28 mouse cellular contexts compared by ENCODE assay signal in genomic region chr11:75415994-75416393, GRCm38 (mm10). TPM values are rescaled to one million over a fixed set of nuclear protein-coding genes. Genes with fewer than 3 reads are reported as not detected.
DNase-seq lines count a peak whose midpoint lies in the region; ATAC-seq and TF ChIP-seq lines count a peak whose summit lies in the region.
"Had no signal": no experiment of that assay in that cellular context is flagged by ENCODE, and none has a peak within 500 bp of the region (broad histone marks: within the 10 kb centered on the region; RNA-seq: fewer than 3 reads in every experiment).

No protein-coding gene starts in this region.

- H3K4me1 ChIP-seq in cerebellum, adult 2 months (ENCODE audit: control insufficient read depth, insufficient read depth, low read length), result no peaks in the 10 kb centered on the region
- H3K4me1 ChIP-seq: midbrain, embryonic 15.5 days had no signal

- H3K27ac ChIP-seq in layer of hippocampus, adult 2 months, result peak overlapping the region; percentile 1; the same call in 1 of the 2 replicates
- H3K27ac ChIP-seq in cerebellum, adult 2 months (ENCODE audit: insufficient read depth, low read length), result no peak overlapping the region
- H3K27ac ChIP-seq: embryonic facial prominence, embryonic 15.5 days; heart, adult 2 months; heart, embryonic 13.5 days; hindbrain, embryonic 12.5 days; midbrain, embryonic 15.5 days; stomach, postnatal 0 days had no signal

- H3K4me3 ChIP-seq in layer of hippocampus, adult 2 months, result no peak overlapping the region
- no peak overlapping the region for H3K4me3 ChIP-seq in cerebellum, adult 2 months (replicated peaks; ENCODE audit: insufficient read depth, low read depth, low read length)
- H3K4me3 ChIP-seq: embryonic facial prominence, embryonic 15.5 days; heart, adult 2 months; heart, embryonic 13.5 days; hindbrain, embryonic 12.5 days; midbrain, embryonic 15.5 days had no signal

- 57% methylated on average over 13 of the region's 13 CpGs for WGBS in cerebellum, adult 2 months

- no peak for DNase-seq in layer of hippocampus, adult 2 months (ENCODE audit: low spot score in 2 of 2)
- DNase-seq in layer of hippocampus, postnatal 14 days (ENCODE audit: low spot score in 2 of 2), result no peak
- peak; percentile 35 for DNase-seq in thymus, postnatal 14 days
- DNase-seq in thymus, postnatal 10 days (ENCODE audit: low spot score in 2 of 2), result no peak
- no peak for DNase-seq in cerebellum, adult 2 months
- DNase-seq in layer of hippocampus, adult 9-11 months, result no peak
- DNase-seq: cerebellum, adult 9-10 months; gastrocnemius, postnatal 25 days; heart, adult 2 months; kidney, adult 18-20 months; kidney, postnatal 4 days; lung, adult 18-20 months; lung, postnatal 14 days; right cerebral cortex, adult 18-20 months; right cerebral cortex, postnatal 4 days; thymus, adult 2 months had no signal

- TF ChIP-seq CTCF in layer of hippocampus, adult 2 months (conservative IDR thresholded peaks at IDR 0.05), result no peak
- no peak for TF ChIP-seq CTCF in cerebellum, adult 2 months (IDR thresholded peaks at IDR 0.05; ENCODE audit: borderline replicate concordance, insufficient read depth, low read depth, low read length)

- no peaks in the 10 kb centered on the region for H3K27me3 ChIP-seq in cerebellum, adult 2 months (ENCODE audit: control insufficient read depth, insufficient read depth, low read length)
- H3K27me3 ChIP-seq: embryonic facial prominence, embryonic 15.5 days; heart, embryonic 13.5 days; hindbrain, embryonic 12.5 days; midbrain, embryonic 15.5 days; Patski had no signal

- 0 out of 2 replicates have a peak, but pooled peaks have one; percentile 5 for ATAC-seq in granulocyte monocyte progenitor cell, adult 5-6 weeks (replicated peaks; ENCODE audit: poor library complexity, severe bottlenecking)
- ATAC-seq: forebrain, embryonic 16.5 days; midbrain, embryonic 15.5 days; Patski had no signal

- no peak for TF ChIP-seq POLR2A in cerebellum, adult 2 months (IDR thresholded peaks at IDR 0.05; ENCODE audit: borderline replicate concordance, insufficient read depth, low read length)

RNA-seq across cellular contexts. Expression of gene Serpinf1, which starts 6.5 kb away (rescaled TPM):
- total RNA-seq in layer of hippocampus, adult 2 months (2021), result 10 to 100 TPM; 14.0 to 15.6 TPM
- total RNA-seq in layer of hippocampus, postnatal 14 days (2021), result 10 to 100 TPM; 20.3 to 36.0 TPM
- 117 and 157 TPM in 2 replicates for total RNA-seq in granulocyte monocyte progenitor cell, adult 5-6 weeks (2014; fragmentation: Nextera tagmentation)
- 77.7 and 84.8 TPM in 2 replicates for total RNA-seq in granulocyte monocyte progenitor cell, adult 5-6 weeks (2017)
- 27.5 and 32.9 TPM in 2 replicates for polyA plus RNA-seq in cerebellum, adult 2 months (2012; rRNA removed)
- polyA plus RNA-seq: G1E had no signal

RNA-seq across cellular contexts. Expression of gene Serpinf2, which starts 23.4 kb away (rescaled TPM):
- total RNA-seq in layer of hippocampus, adult 2 months (2021), result under 1 TPM; 0.38 to 0.52 TPM
- total RNA-seq in layer of hippocampus, postnatal 14 days (2021), result under 1 TPM; 0.62 to 0.71 TPM
- total RNA-seq in granulocyte monocyte progenitor cell, adult 5-6 weeks (2014; fragmentation: Nextera tagmentation), result not detected in 2 replicates
- not detected in 2 replicates for total RNA-seq in granulocyte monocyte progenitor cell, adult 5-6 weeks (2017)
- 0.13 and 0.15 TPM in 2 replicates for polyA plus RNA-seq in cerebellum, adult 2 months (2012; rRNA removed)
- total RNA-seq: adrenal gland, adult 18-20 months; gastrocnemius, postnatal 25 days; heart, adult 2 months; heart, postnatal 25 days; left cerebral cortex, postnatal 10 days had no signal
- polyA plus RNA-seq: forebrain, embryonic 16.5 days; hindbrain, embryonic 12.5 days; midbrain, embryonic 15.5 days had no signal

RNA-seq across cellular contexts. Expression of gene Wdr81, which starts 38.5 kb away (rescaled TPM):
- 10 to 100 TPM; 23.4 to 23.7 TPM for total RNA-seq in layer of hippocampus, adult 2 months (2021)
- 10 to 100 TPM; 22.5 TPM for total RNA-seq in layer of hippocampus, postnatal 14 days (2021)
- total RNA-seq in granulocyte monocyte progenitor cell, adult 5-6 weeks (2014; fragmentation: Nextera tagmentation), result 10.2 and 15.6 TPM in 2 replicates
- total RNA-seq in granulocyte monocyte progenitor cell, adult 5-6 weeks (2017), result 4.4 and 5.1 TPM in 2 replicates
- polyA plus RNA-seq in cerebellum, adult 2 months (2012; rRNA removed), result 15.1 and 15.3 TPM in 2 replicates

RNA-seq across cellular contexts. Expression of gene Tlcd2, which starts 45.5 kb away (rescaled TPM):
- under 1 TPM in 1 of 2 experiments, not detected in 1; 0.56 TPM for total RNA-seq in layer of hippocampus, adult 2 months (2021)
- 1 to 10 TPM in 1 of 2 experiments, under 1 TPM in 1; 0.45 to 1.0 TPM for total RNA-seq in layer of hippocampus, postnatal 14 days (2021)
- 12.1 and 30.0 TPM in 2 replicates for total RNA-seq in granulocyte monocyte progenitor cell, adult 5-6 weeks (2014; fragmentation: Nextera tagmentation)
- 14.1 and 23.2 TPM in 2 replicates for total RNA-seq in granulocyte monocyte progenitor cell, adult 5-6 weeks (2017)
- polyA plus RNA-seq in cerebellum, adult 2 months (2012; rRNA removed), result 0.56 and 0.70 TPM in 2 replicates
- polyA plus RNA-seq: G1E had no signal
